Mouse (Mus musculus) heart, embryonic 15.5 days (tissue): Measurements from ENCODE around the gene Pbrm1. TPM values are rescaled to one million over a fixed set of nuclear protein-coding genes. Genes with fewer than 3 reads are reported as not detected.

Source experiments
- ATAC-seq: fragments of 200-750 bp; cut with Nextera tagmentation; replicated peaks from 2 replicates; pipeline ENCODE4 v1.8.0; 2017; ENCODE audit warnings: low read depth, moderate TSS enrichment; ENCODE audit not compliant: insufficient number of reproducible peaks, insufficient read depth, low FRiP score
- H3K27ac ChIP-seq: fragments of 300-500 bp; sonication (generic); 2 replicates; pipeline ENCODE4 v1.5.1; 2015; ENCODE audit warnings: mild to moderate bottlenecking, inconsistent platforms
- H3K27me3 ChIP-seq: fragments of 300-500 bp; sonication (generic); 2 replicates; pipeline ENCODE4 v1.6.1; 2015; ENCODE audit warnings: inconsistent platforms
- H3K36me3 ChIP-seq: fragments of 300-500 bp; sonication (generic); 2 replicates; pipeline ENCODE4 v1.6.1; 2015; ENCODE audit warnings: mild to moderate bottlenecking, inconsistent platforms
- H3K4me1 ChIP-seq: fragments of 300-500 bp; sonication (generic); replicated peaks from 2 replicates; pipeline ENCODE4 v1.6.1; 2015; ENCODE audit warnings: inconsistent platforms
- H3K4me2 ChIP-seq: fragments of 300-500 bp; sonication (generic); 2 replicates; pipeline ENCODE4 v1.6.1; 2015; ENCODE audit warnings: inconsistent platforms, mild to moderate bottlenecking, moderate library complexity
- H3K4me3 ChIP-seq: fragments of 300-500 bp; sonication (generic); 2 replicates; pipeline ENCODE4 v1.5.1; 2015; ENCODE audit warnings: mild to moderate bottlenecking, inconsistent platforms
- H3K9ac ChIP-seq: fragments of 300-500 bp; sonication (generic); 2 replicates; pipeline ENCODE4 v1.6.1; 2015; ENCODE audit warnings: mild to moderate bottlenecking, inconsistent platforms
- H3K9me3 ChIP-seq: fragments of 300-500 bp; sonication (generic); replicated peaks from 2 replicates; pipeline ENCODE4 v1.6.1; 2016; ENCODE audit warnings: inconsistent platforms
- WGBS: fragments of 180-500 bp; shearing (Covaris S2); methylation state at CpG from one replicate; pipeline ENCODE4 v1.1.7; 2015; ENCODE audit warnings: mixed read lengths; 5-methylcytosine and 5-hydroxymethylcytosine counted together
- polyA plus RNA-seq: library from polyadenylated mRNA; unstranded; fragments of >200 nt; fragmentation: Nextera tagmentation; extraction: Ambion mirVana; gene quantifications from 2 replicates; pipeline ENCODE4 v1.2.1, GENCODE M21; 2015

Pbrm1 gene
- polyA plus RNA-seq, 1 experiment from 2014 or later = 91.4 TPM

- ATAC-seq = peak; percentile 23; the same call in 1 of the 2 replicates
- Histone ChIP-seq H3K4me1 (peaks cover 54% of the 10 kb centered on the region), H3K36me3 (peaks cover 11% of the 10 kb centered on the region), H3K27ac (peak overlapping the region; percentile 95), H3K27me3 (no peaks in the 10 kb centered on the region), H3K9ac (peak overlapping the region; percentile 77), H3K4me2 (peak overlapping the region; percentile 77), H3K4me3 (peak overlapping the region; percentile 75), H3K9me3 (no peaks in the 10 kb centered on the region)
- under 1% methylated on average over 23 of the region's 23 CpGs for WGBS
Measured at GRCm38 (mm10) chr14:31128101-31128825, 109.3 kb downstream of the Pbrm1 start.

GRCm38 (mm10) chr14:31128826-31129219 is 109.9 kb downstream of the Pbrm1 start, which contains the start of gene Smim4:
TSS of gene Smim4 (minus strand) at chr14:31128956.
- peak within 1 kb of the TSS; percentile 75 for H3K4me3 ChIP-seq
- H3K27ac ChIP-seq = peak within 1 kb of the TSS; percentile 95
- peak within 1 kb of the TSS; percentile 77 for H3K9ac ChIP-seq
- peaks cover 6% of the 10 kb centered on the region for H3K36me3 ChIP-seq
- peak within 1 kb of the TSS; percentile 87 for H3K4me2 ChIP-seq
- no peaks in the 10 kb centered on the region for H3K9me3 ChIP-seq
- peaks cover 60% of the 10 kb centered on the region for H3K4me1 ChIP-seq
- 0% methylated on average over 33 of the region's 33 CpGs for WGBS
- ATAC-seq = peak; percentile 92
- no peaks in the 10 kb centered on the region for H3K27me3 ChIP-seq

GRCm38 (mm10) chr14:31129326-31130235 is 110.6 kb downstream of the Pbrm1 start:
- H3K9ac ChIP-seq = 0 out of 2 replicates have a peak overlapping the region, but pooled peaks have one; percentile 53
- no peaks in the 10 kb centered on the region for H3K27me3 ChIP-seq
- no peak for ATAC-seq
- H3K27ac ChIP-seq = peak overlapping the region; percentile 88
- H3K4me2 ChIP-seq = peak overlapping the region; percentile 87
- peak overlapping the region; percentile 75 for H3K4me3 ChIP-seq
- 70% methylated on average over 15 of the region's 15 CpGs for WGBS
- no peaks in the 10 kb centered on the region for H3K9me3 ChIP-seq
- no peaks in the 10 kb centered on the region for H3K36me3 ChIP-seq
- H3K4me1 ChIP-seq = peaks cover 67% of the 10 kb centered on the region

- Histone ChIP-seq H3K4me3 (peak within 1 kb of the TSS; percentile 92), H3K36me3 (peaks cover 7% of the 10 kb centered on the region), H3K4me2 (peak within 1 kb of the TSS; percentile 87), H3K4me1 (peaks cover 62% of the 10 kb centered on the region), H3K9ac (peak within 1 kb of the TSS; percentile 89), H3K27me3 (no peaks in the 10 kb centered on the region), H3K9me3 (no peaks in the 10 kb centered on the region), H3K27ac (peak within 1 kb of the TSS; percentile 88)
- ATAC-seq = peak; percentile 81
- 4% methylated on average over 48 of the region's 63 CpGs for WGBS
Measured at GRCm38 (mm10) chr14:31130236-31131220, 111.6 kb downstream of the Pbrm1 start, which contains the start of gene Nt5dc2. TSS of gene Nt5dc2 (plus strand) at chr14:31131053.

- WGBS = under 1% methylated on average over 43 of the region's 43 CpGs
- no peak; the same call in 1 of the 2 replicates for ATAC-seq
Measured at GRCm38 (mm10) chr14:31131272-31131821, 112.4 kb downstream of the Pbrm1 start.

GRCm38 (mm10) chr14:31132031-31132430 is 113.1 kb downstream of the Pbrm1 start:
- H3K9me3 ChIP-seq = no peaks in the 10 kb centered on the region
- no peak for ATAC-seq
- peak overlapping the region; percentile 87 for H3K4me2 ChIP-seq
- peak overlapping the region; percentile 89 for H3K9ac ChIP-seq
- peaks cover 51% of the 10 kb centered on the region for H3K4me1 ChIP-seq
- H3K4me3 ChIP-seq = peak overlapping the region; percentile 92
- H3K27me3 ChIP-seq = no peaks in the 10 kb centered on the region
- WGBS = 5% methylated on average over 6 of the region's 6 CpGs
- peak overlapping the region; percentile 88; the same call in 1 of the 2 replicates for H3K27ac ChIP-seq
- H3K36me3 ChIP-seq = peaks cover 22% of the 10 kb centered on the region

More at GRCm38 (mm10) chr14:31131272-31131821, 112.4 kb downstream of the Pbrm1 start:
- Histone ChIP-seq H3K27me3 (no peaks in the 10 kb centered on the region), H3K36me3 (peaks cover 15% of the 10 kb centered on the region), H3K27ac (peak overlapping the region; percentile 88), H3K4me1 (peaks cover 56% of the 10 kb centered on the region), H3K4me2 (peak overlapping the region; percentile 87), H3K9ac (peak overlapping the region; percentile 89), H3K4me3 (peak overlapping the region; percentile 92), H3K9me3 (no peaks in the 10 kb centered on the region)

GRCm38 (mm10) chr14:31132491-31132975 is 113.6 kb downstream of the Pbrm1 start:
- peaks cover 50% of the 10 kb centered on the region for H3K4me1 ChIP-seq
- H3K9ac ChIP-seq = peak overlapping the region; percentile 89
- H3K4me2 ChIP-seq = peak overlapping the region; percentile 87
- peak overlapping the region; percentile 88; the same call in 1 of the 2 replicates for H3K27ac ChIP-seq
- ATAC-seq = no peak
- peak overlapping the region; percentile 92 for H3K4me3 ChIP-seq
- WGBS = 77% methylated on average over 7 of the region's 7 CpGs
- H3K27me3 ChIP-seq = no peaks in the 10 kb centered on the region
- H3K9me3 ChIP-seq = no peaks in the 10 kb centered on the region
- peaks cover 27% of the 10 kb centered on the region for H3K36me3 ChIP-seq

GRCm38 (mm10) chr14:31133023-31133665 is 114.2 kb downstream of the Pbrm1 start:
- peaks cover 53% of the 10 kb centered on the region for H3K4me1 ChIP-seq
- H3K27ac ChIP-seq = peak overlapping the region; percentile 56
- peak overlapping the region; percentile 33; the same call in 1 of the 2 replicates for H3K9ac ChIP-seq
- peak overlapping the region; percentile 87 for H3K4me2 ChIP-seq
- H3K9me3 ChIP-seq = no peaks in the 10 kb centered on the region
- peaks cover 31% of the 10 kb centered on the region for H3K36me3 ChIP-seq
- no peaks in the 10 kb centered on the region for H3K27me3 ChIP-seq
- 51% methylated on average over 11 of the region's 11 CpGs for WGBS
- peak overlapping the region; percentile 5; the same call in 1 of the 2 replicates for H3K4me3 ChIP-seq
- no peak for ATAC-seq

- Histone ChIP-seq H3K27me3 (no peaks in the 10 kb centered on the region), H3K9ac (no peak overlapping the region), H3K27ac (peak overlapping the region; percentile 56), H3K36me3 (peaks cover 41% of the 10 kb centered on the region), H3K9me3 (no peaks in the 10 kb centered on the region), H3K4me3 (no peak overlapping the region), H3K4me2 (0 out of 2 replicates have a peak overlapping the region, but pooled peaks have one; percentile 87), H3K4me1 (peaks cover 58% of the 10 kb centered on the region)
- WGBS = 76% methylated on average over 25 of the region's 25 CpGs
- ATAC-seq = no peak
Measured at GRCm38 (mm10) chr14:31134015-31135000, 115.4 kb downstream of the Pbrm1 start.
